ENCODE assay signal across 8 mouse cellular contexts in genomic region chr2:30270134-30270533, GRCm38 (mm10). TPM values are rescaled to one million over a fixed set of nuclear protein-coding genes. Genes with fewer than 3 reads are reported as not detected.
DNase-seq lines count a peak whose midpoint lies in the region; ATAC-seq lines count a peak whose summit lies in the region.

No protein-coding gene starts in this region.

- DNase-seq in urinary bladder, postnatal 25 days (ENCODE audit: low spot score), result peak; percentile 48
- DNase-seq in urinary bladder, adult 2 months (ENCODE audit: low spot score), result no peak
- peak; percentile 39 for DNase-seq in gastrocnemius, postnatal 10 days
- DNase-seq in induced T-regulatory cell, adult 2 months (ENCODE audit: low read depth), result peak; percentile 86
- DNase-seq in left cerebral cortex, adult 9 months (ENCODE audit: low spot score in 2 of 2), result peak; percentile 64 to 86
- peak; percentile 59 to 64 for DNase-seq in spleen, postnatal 36 days (ENCODE audit: low spot score in 2 of 2)

- peak; percentile 89 for ATAC-seq in common myeloid progenitor, adult 5-6 weeks (replicated peaks; ENCODE audit: low read depth, poor library complexity, severe bottlenecking)
- ATAC-seq in megakaryocyte progenitor cell, adult 5-6 weeks (replicated peaks; ENCODE audit: poor library complexity), result peak; percentile 87

RNA-seq across cellular contexts. Expression of gene Phyhd1, which starts 4.1 kb away (rescaled TPM):
- 36.2 and 55.9 TPM in 2 replicates for polyA plus RNA-seq in urinary bladder, adult 2 months (2012; rRNA removed)
- total RNA-seq in common myeloid progenitor, adult 5-6 weeks (2017), result 3.1 TPM in 1 of 2 replicates, not detected in the other
- 10 to 100 TPM; 11.3 to 12.4 TPM for total RNA-seq in gastrocnemius, postnatal 10 days (2021)
- total RNA-seq in megakaryocyte progenitor cell, adult 5-6 weeks (2015), result 0.35 and 0.64 TPM in 2 replicates
- total RNA-seq in megakaryocyte progenitor cell, adult 5-6 weeks (2017), result 0.88 and 2.8 TPM in 2 replicates

RNA-seq across cellular contexts. Expression of gene Gm28038, which starts 10.7 kb away (rescaled TPM):
- polyA plus RNA-seq in urinary bladder, adult 2 months (2012; rRNA removed), result not detected in 2 replicates
- not detected in 2 replicates for total RNA-seq in common myeloid progenitor, adult 5-6 weeks (2017)
- total RNA-seq in gastrocnemius, postnatal 10 days (2021), result not detected
- total RNA-seq in megakaryocyte progenitor cell, adult 5-6 weeks (2015), result not detected in 2 replicates
- total RNA-seq in megakaryocyte progenitor cell, adult 5-6 weeks (2017), result not detected in 2 replicates

RNA-seq across cellular contexts. Expression of gene Dolk, which starts 16.0 kb away (rescaled TPM):
- 14.4 and 15.7 TPM in 2 replicates for polyA plus RNA-seq in urinary bladder, adult 2 months (2012; rRNA removed)
- 9.7 and 12.1 TPM in 2 replicates for total RNA-seq in common myeloid progenitor, adult 5-6 weeks (2017)
- 10 to 100 TPM; 17.3 to 18.3 TPM for total RNA-seq in gastrocnemius, postnatal 10 days (2021)
- 5.9 TPM in 2 replicates for total RNA-seq in megakaryocyte progenitor cell, adult 5-6 weeks (2015)
- total RNA-seq in megakaryocyte progenitor cell, adult 5-6 weeks (2017), result 9.3 and 14.1 TPM in 2 replicates

RNA-seq across cellular contexts. Expression of gene Nup188, which starts 16.1 kb away (rescaled TPM):
- 17.2 and 18.1 TPM in 2 replicates for polyA plus RNA-seq in urinary bladder, adult 2 months (2012; rRNA removed)
- total RNA-seq in common myeloid progenitor, adult 5-6 weeks (2017), result 30.9 and 31.6 TPM in 2 replicates
- total RNA-seq in gastrocnemius, postnatal 10 days (2021), result 10 to 100 TPM; 15.9 to 18.1 TPM
- total RNA-seq in megakaryocyte progenitor cell, adult 5-6 weeks (2015), result 34.3 and 35.8 TPM in 2 replicates
- 21.6 and 21.7 TPM in 2 replicates for total RNA-seq in megakaryocyte progenitor cell, adult 5-6 weeks (2017)

RNA-seq across cellular contexts. Expression of gene Gm28035, which starts 29.8 kb away (rescaled TPM):
- polyA plus RNA-seq in urinary bladder, adult 2 months (2012; rRNA removed), result 4.1 and 5.4 TPM in 2 replicates
- 5.3 TPM in 1 of 2 replicates, not detected in the other for total RNA-seq in common myeloid progenitor, adult 5-6 weeks (2017)
- under 1 TPM; 0.42 to 0.86 TPM for total RNA-seq in gastrocnemius, postnatal 10 days (2021)
- not detected in 2 replicates for total RNA-seq in megakaryocyte progenitor cell, adult 5-6 weeks (2015)
- total RNA-seq in megakaryocyte progenitor cell, adult 5-6 weeks (2017), result 0.07 TPM in 1 of 2 replicates, not detected in the other
